Mouse (Mus musculus) lung, embryonic 15.5 days (tissue): Measurements from ENCODE around the gene Ehd3. TPM values are rescaled to one million over a fixed set of nuclear protein-coding genes. Genes with fewer than 3 reads are reported as not detected.

ENCODE experiments used
- ATAC-seq: fragments of 200-750 bp; cut with Nextera tagmentation; 2 replicates; pipeline ENCODE4 v1.8.0; 2017; ENCODE audit warnings: moderate number of reproducible peaks, borderline replicate concordance; ENCODE audit not compliant: low FRiP score, low TSS enrichment; ENCODE audit errors: extremely low read depth
- H3K27ac ChIP-seq: fragments of 300-500 bp; sonication (generic); 2 replicates; pipeline ENCODE4 v1.5.1; 2015; ENCODE audit warnings: moderate library complexity, mild to moderate bottlenecking, inconsistent platforms
- H3K27me3 ChIP-seq: fragments of 300-500 bp; sonication (generic); 2 replicates; pipeline ENCODE4 v1.6.1; 2015; ENCODE audit warnings: inconsistent platforms
- H3K36me3 ChIP-seq: fragments of 300-500 bp; sonication (generic); 2 replicates; pipeline ENCODE4 v1.6.1; 2015; ENCODE audit warnings: inconsistent platforms
- H3K4me1 ChIP-seq: fragments of 300-500 bp; sonication (generic); 2 replicates; pipeline ENCODE4 v1.6.1; 2015; ENCODE audit warnings: inconsistent platforms
- H3K4me2 ChIP-seq: fragments of 300-500 bp; sonication (generic); 2 replicates; pipeline ENCODE4 v1.6.1; 2015; ENCODE audit warnings: inconsistent platforms, mild to moderate bottlenecking, moderate library complexity
- H3K4me3 ChIP-seq: fragments of 300-500 bp; sonication (generic); 2 replicates; pipeline ENCODE4 v1.5.1; 2015; ENCODE audit warnings: mild to moderate bottlenecking, inconsistent platforms
- H3K9ac ChIP-seq: fragments of 300-500 bp; sonication (generic); 2 replicates; pipeline ENCODE4 v1.6.1; 2015; ENCODE audit warnings: inconsistent platforms
- H3K9me3 ChIP-seq: fragments of 300-500 bp; sonication (generic); 2 replicates; pipeline ENCODE4 v1.6.1; 2016; ENCODE audit warnings: inconsistent platforms
- WGBS: fragments of 180-500 bp; shearing (Covaris S2); methylation state at CpG from one replicate; pipeline ENCODE4 v1.1.7; 2015; 5-methylcytosine and 5-hydroxymethylcytosine counted together
- polyA plus RNA-seq: library from polyadenylated mRNA; unstranded; fragments of >200 nt; fragmentation: Nextera tagmentation; extraction: Ambion mirVana; gene quantifications from 2 replicates; pipeline ENCODE4 v1.2.1, GENCODE M21; 2015

Gene Ehd3
- 9.7 and 11.1 TPM in 2 replicates for polyA plus RNA-seq

GRCm38 (mm10) chr17:73803521-73804184 is at the start of gene Ehd3:
Ehd3 (plus strand) TSS chr17:73804134.
- WGBS, result 84% methylated on average over 5 of the region's 5 CpGs
- Histone ChIP-seq H3K27me3 (peaks cover 6% of the 10 kb centered on the region; the same call in 1 of the 2 replicates), H3K36me3 (no peaks in the 10 kb centered on the region), H3K4me3 (peak within 1 kb of the TSS; percentile 56), H3K4me1 (peaks cover 15% of the 10 kb centered on the region), H3K27ac (peak within 1 kb of the TSS; percentile 39; the same call in 1 of the 2 replicates), H3K9me3 (no peaks in the 10 kb centered on the region), H3K9ac (peak within 1 kb of the TSS; percentile 53), H3K4me2 (peak within 1 kb of the TSS; percentile 87)
- ATAC-seq, result no peak

DNA sequence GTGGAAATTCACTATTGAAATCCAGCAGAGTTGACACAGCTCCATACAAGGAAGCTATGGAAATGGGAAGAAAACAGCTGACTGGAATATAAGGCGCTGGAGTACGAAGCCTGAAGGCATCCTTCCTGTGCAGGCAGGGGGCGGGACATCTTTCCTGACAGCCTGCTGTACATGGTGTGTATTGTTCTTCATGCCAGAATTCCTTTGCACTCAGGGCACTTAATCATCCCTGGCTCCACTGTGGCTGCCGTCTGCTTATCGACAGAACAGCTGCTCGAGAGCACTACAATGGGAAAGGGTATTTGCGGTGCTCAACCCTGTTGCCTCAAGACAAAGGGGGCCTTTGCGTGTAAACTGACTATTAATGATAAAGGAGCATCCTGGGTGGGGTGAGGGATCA is 33.0 kb upstream of the Ehd3 start:
- ATAC-seq, result peak; percentile 57; the same call in 1 of the 2 replicates
- no peak overlapping the region for H3K4me2 ChIP-seq
- no peak overlapping the region for H3K9ac ChIP-seq
- no peak overlapping the region for H3K4me3 ChIP-seq
- 10% methylated on average over 8 of the region's 8 CpGs for WGBS
- H3K27me3 ChIP-seq, result no peaks in the 10 kb centered on the region
- H3K4me1 ChIP-seq, result no peaks in the 10 kb centered on the region
- no peak overlapping the region for H3K27ac ChIP-seq
- H3K9me3 ChIP-seq, result no peaks in the 10 kb centered on the region
- no peaks in the 10 kb centered on the region for H3K36me3 ChIP-seq

GRCm38 (mm10) chr17:73786642-73787311 is 17.2 kb upstream of the Ehd3 start:
- H3K9ac ChIP-seq, result no peak overlapping the region
- no peak; the same call in 1 of the 2 replicates for ATAC-seq
- H3K4me1 ChIP-seq, result 0 out of 2 replicates have a peak, but pooled peaks cover 6% of the 10 kb centered on the region
- H3K4me2 ChIP-seq, result no peak overlapping the region
- 29% methylated on average over 8 of the region's 8 CpGs for WGBS
- no peaks in the 10 kb centered on the region for H3K9me3 ChIP-seq
- H3K36me3 ChIP-seq, result no peaks in the 10 kb centered on the region
- no peak overlapping the region for H3K27ac ChIP-seq
- H3K4me3 ChIP-seq, result no peak overlapping the region
- no peaks in the 10 kb centered on the region for H3K27me3 ChIP-seq

DNA sequence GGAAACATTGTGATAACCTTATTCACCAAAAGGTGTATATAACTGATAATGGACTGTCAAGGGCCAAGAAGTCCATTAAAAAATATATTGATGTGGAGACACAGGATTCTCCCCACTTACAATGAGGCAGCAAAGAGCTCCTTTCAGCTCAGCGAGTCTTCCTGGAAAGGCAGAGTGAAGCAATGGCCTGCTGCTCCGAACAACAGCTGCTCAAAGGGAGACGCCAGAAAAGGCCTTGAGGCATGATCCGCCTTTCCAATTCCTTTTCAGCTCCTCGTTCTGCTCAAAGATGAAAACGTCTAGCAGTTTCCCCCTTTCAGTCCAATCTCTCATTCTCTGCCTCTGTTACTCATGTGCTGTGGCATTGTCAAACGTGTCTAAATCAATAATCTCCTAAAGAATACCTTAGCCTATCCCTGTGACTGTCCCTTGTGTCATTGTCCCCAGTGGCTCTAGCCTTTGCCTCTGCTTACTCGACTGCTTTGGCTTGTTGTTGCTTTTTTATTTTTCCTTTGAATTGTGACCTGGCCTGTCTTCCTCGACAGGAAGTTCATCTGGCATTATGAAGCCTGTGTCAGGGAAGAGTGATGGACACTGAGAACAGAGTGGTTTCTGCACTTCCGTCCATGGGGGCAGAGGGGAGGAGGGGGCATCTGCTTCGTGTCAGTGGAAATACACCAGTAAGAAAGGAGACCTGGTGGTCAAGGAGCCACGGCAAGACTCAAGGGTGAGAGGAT is 13.5 kb upstream of the Ehd3 start:
- Histone ChIP-seq H3K36me3 (no peaks in the 10 kb centered on the region), H3K4me1 (0 out of 2 replicates have a peak, but pooled peaks cover 6% of the 10 kb centered on the region), H3K9ac (no peak overlapping the region), H3K4me3 (no peak overlapping the region), H3K27ac (no peak overlapping the region), H3K4me2 (no peak overlapping the region), H3K27me3 (no peaks in the 10 kb centered on the region), H3K9me3 (no peaks in the 10 kb centered on the region)
- no peak for ATAC-seq
- WGBS, result 34% methylated on average over 12 of the region's 12 CpGs

DNA sequence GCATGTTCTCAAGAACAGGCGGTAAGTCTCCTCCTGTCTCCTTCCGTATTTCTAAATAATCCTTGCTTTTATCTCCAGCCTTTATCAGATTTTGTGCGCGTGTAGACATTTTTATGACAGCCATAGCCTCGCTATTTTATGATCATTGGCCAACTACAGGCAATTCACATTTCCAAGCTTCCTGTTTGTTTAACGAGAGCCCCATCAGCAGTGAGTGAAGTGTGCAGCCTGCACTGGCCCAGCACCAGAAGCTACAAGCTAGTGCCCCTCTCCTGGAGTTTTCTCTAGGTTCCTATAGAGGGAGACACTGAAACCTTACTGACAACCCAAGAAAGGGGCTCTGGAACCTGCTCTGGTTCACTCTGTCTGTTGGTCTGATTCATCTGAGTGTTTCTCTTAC is 7.1 kb upstream of the Ehd3 start:
- 24% methylated on average over 6 of the region's 6 CpGs for WGBS
- Histone ChIP-seq H3K9ac (no peak overlapping the region), H3K9me3 (no peaks in the 10 kb centered on the region), H3K36me3 (no peaks in the 10 kb centered on the region), H3K4me1 (no peaks in the 10 kb centered on the region), H3K27me3 (no peaks in the 10 kb centered on the region), H3K4me2 (no peak overlapping the region), H3K4me3 (no peak overlapping the region), H3K27ac (no peak overlapping the region)
- ATAC-seq, result peak; percentile 64; the same call in 1 of the 2 replicates

- 77% methylated on average over 4 of the region's 4 CpGs for WGBS
These were observed 6.2 kb upstream of the Ehd3 start for GRCm38 (mm10) chr17:73797706-73798105.

DNA sequence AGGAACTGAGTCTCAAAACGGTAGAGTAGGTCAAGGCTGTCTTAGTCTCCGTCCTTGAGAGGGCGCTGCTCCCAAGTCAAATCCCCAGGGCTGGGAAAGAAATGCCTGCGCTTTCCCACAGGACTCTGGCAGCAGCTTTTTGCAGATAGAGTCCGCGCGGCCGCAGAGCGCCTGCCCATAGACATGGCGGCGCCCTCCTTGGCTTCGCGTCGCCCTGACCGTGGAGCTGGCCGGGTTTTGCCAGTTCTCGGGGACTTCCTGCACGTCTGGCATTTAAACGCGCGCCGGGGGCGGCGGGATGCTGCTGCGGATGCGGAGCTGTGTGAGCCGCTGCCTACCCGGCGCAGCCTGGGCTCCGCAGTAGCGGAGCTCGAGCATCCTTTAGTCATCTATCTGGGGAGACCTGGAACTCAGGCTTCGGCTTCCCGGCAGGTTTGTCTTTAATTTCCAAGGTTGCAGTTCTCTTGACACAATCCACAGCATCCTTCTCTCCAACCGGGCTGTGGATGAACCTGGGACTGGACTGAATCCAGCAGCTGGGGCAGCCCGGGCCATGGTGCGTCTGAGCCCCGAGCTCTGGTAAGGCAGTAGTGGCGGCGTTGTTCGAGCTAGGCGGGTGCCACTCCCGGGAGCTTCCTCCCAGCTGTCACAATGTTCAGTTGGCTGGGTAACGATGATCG is 798 bp downstream of the Ehd3 start:
- H3K9me3 ChIP-seq, result no peaks in the 10 kb centered on the region
- H3K4me2 ChIP-seq, result peak overlapping the region; percentile 87
- peak overlapping the region; percentile 56 for H3K4me3 ChIP-seq
- peak; percentile 92 for ATAC-seq
- no peaks in the 10 kb centered on the region for H3K36me3 ChIP-seq
- peak overlapping the region; percentile 39; the same call in 1 of the 2 replicates for H3K27ac ChIP-seq
- H3K27me3 ChIP-seq, result peaks cover 6% of the 10 kb centered on the region; the same call in 1 of the 2 replicates
- peak overlapping the region; percentile 53 for H3K9ac ChIP-seq
- H3K4me1 ChIP-seq, result peaks cover 20% of the 10 kb centered on the region
- under 1% methylated on average over 45 of the region's 45 CpGs for WGBS

More at GRCm38 (mm10) chr17:73797706-73798105, 6.2 kb upstream of the Ehd3 start:
- no peaks in the 10 kb centered on the region for H3K9me3 ChIP-seq
- H3K27ac ChIP-seq, result no peak overlapping the region
- H3K4me1 ChIP-seq, result no peaks in the 10 kb centered on the region
- H3K36me3 ChIP-seq, result no peaks in the 10 kb centered on the region
- ATAC-seq, result no peak
- H3K9ac ChIP-seq, result no peak overlapping the region
- no peak overlapping the region for H3K4me2 ChIP-seq
- H3K4me3 ChIP-seq, result no peak overlapping the region
- no peaks in the 10 kb centered on the region for H3K27me3 ChIP-seq

- H3K27ac ChIP-seq, result no peak overlapping the region
- WGBS, result 71% methylated on average over 6 of the region's 6 CpGs
- no peaks in the 10 kb centered on the region for H3K9me3 ChIP-seq
- H3K27me3 ChIP-seq, result peaks cover 6% of the 10 kb centered on the region; the same call in 1 of the 2 replicates
- no peaks in the 10 kb centered on the region for H3K36me3 ChIP-seq
- ATAC-seq, result no peak
- H3K4me2 ChIP-seq, result peak overlapping the region; percentile 21; the same call in 1 of the 2 replicates
- H3K4me1 ChIP-seq, result peaks cover 20% of the 10 kb centered on the region
- peak overlapping the region; percentile 2; the same call in 1 of the 2 replicates for H3K4me3 ChIP-seq
- no peak overlapping the region for H3K9ac ChIP-seq
These were observed 2.4 kb downstream of the Ehd3 start for GRCm38 (mm10) chr17:73806331-73806730.

GRCm38 (mm10) chr17:73807211-73807610 is 3.3 kb downstream of the Ehd3 start:
- Histone ChIP-seq H3K27me3 (peaks cover 6% of the 10 kb centered on the region; the same call in 1 of the 2 replicates), H3K9ac (no peak overlapping the region), H3K27ac (no peak overlapping the region), H3K36me3 (no peaks in the 10 kb centered on the region), H3K4me2 (no peak overlapping the region), H3K4me3 (no peak overlapping the region), H3K4me1 (peaks cover 20% of the 10 kb centered on the region), H3K9me3 (no peaks in the 10 kb centered on the region)
- no peak for ATAC-seq
- 69% methylated on average over 5 of the region's 5 CpGs for WGBS

DNA sequence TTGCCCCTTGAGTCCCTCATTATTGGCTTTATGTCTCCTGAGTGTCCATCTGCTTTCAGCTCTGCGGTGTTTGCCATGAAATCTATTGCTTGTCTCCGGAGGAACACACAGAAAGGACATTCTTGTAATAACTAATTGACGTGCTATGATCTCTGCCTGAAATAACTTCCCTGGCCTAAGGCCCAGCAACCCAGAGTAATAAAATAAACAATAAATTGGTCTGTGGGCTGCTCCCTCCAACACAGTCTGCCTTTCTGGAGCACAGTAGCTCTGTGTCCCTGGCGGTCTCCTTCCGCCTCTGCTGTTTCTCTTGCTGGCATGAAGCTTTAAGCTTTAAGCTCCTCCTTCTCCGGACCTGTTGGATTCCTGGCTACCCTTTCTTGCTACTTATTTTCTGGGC is 4.5 kb downstream of the Ehd3 start:
- ATAC-seq, result peak; percentile 73; the same call in 1 of the 2 replicates

DNA sequence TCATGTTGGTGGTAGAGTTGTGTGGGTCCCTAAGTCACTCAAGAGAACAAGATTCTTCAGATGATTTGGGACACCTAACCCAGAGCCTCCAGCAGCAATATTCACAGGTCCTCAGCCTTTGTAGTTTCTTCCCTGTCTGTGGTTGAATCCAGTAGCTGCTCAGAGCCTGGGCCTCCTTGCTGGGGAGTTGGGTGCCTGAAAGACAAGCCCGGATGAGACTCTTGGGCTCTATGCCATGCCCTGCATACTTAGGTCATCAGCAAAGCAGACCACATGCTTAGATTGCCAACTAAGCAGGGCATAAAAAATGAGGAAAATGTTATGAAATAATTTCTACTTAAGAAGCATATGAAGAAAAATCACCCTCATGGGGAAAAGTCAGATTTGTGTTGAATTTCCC is 6.9 kb downstream of the Ehd3 start:
- no peak overlapping the region for H3K9ac ChIP-seq
- ATAC-seq, result no peak

More for the DNA sequence above, 4.5 kb downstream of the Ehd3 start:
- H3K4me1 ChIP-seq, result peaks cover 20% of the 10 kb centered on the region
- H3K9me3 ChIP-seq, result no peaks in the 10 kb centered on the region
- no peak overlapping the region for H3K9ac ChIP-seq
- peak overlapping the region; percentile 31; the same call in 1 of the 2 replicates for H3K4me2 ChIP-seq
- peak overlapping the region; percentile 82 for H3K27ac ChIP-seq
- no peaks in the 10 kb centered on the region for H3K36me3 ChIP-seq
- WGBS, result 37% methylated on average over 6 of the region's 6 CpGs
- H3K27me3 ChIP-seq, result peaks cover 6% of the 10 kb centered on the region; the same call in 1 of the 2 replicates
- no peak overlapping the region for H3K4me3 ChIP-seq

More for the DNA sequence above, 6.9 kb downstream of the Ehd3 start:
- Histone ChIP-seq H3K4me1 (peaks cover 11% of the 10 kb centered on the region; the same call in 1 of the 2 replicates), H3K4me3 (no peak overlapping the region), H3K27ac (no peak overlapping the region), H3K9me3 (no peaks in the 10 kb centered on the region), H3K27me3 (no peaks in the 10 kb centered on the region), H3K4me2 (no peak overlapping the region), H3K36me3 (no peaks in the 10 kb centered on the region)
- WGBS, result 77% methylated on average over 1 of the region's 1 CpGs
